Mouse (Mus musculus) B cell, adult (primary cell): ENCODE results near the gene Bub3. TPM values are rescaled to one million over a fixed set of nuclear protein-coding genes. Genes with fewer than 3 reads are reported as not detected.

Source experiments
- total RNA-seq: library from RNA; stranded (reverse); gene quantifications from 4 replicates; pipeline ENCODE4 v1.2.4, GENCODE M21; 2023; ENCODE audit not compliant: inconsistent age

The Bub3 gene
- 46.0 to 59.3 TPM (median 53.1 TPM) in 4 replicates for total RNA-seq

GRCm38 (mm10) chr7:131559986-131560696 lies at the start of gene Bub3:
Bub3 (plus strand) TSS chr7:131560222.

GRCm38 (mm10) chr7:131542115-131542871 lies 17.7 kb upstream of the Bub3 start, which contains the start of gene Hmx3:
Hmx3 (plus strand) TSS chr7:131542867.

GRCm38 (mm10) chr7:131548473-131548872 lies 11.5 kb upstream of the Bub3 start, which contains the start of gene Hmx2:
Hmx2 (plus strand) TSS chr7:131548773.

Other genes starting within 250 kb of the Bub3 start
- gene Cuzd1, start 237.9 kb upstream of the Bub3 start, total RNA-seq: not detected in 4 replicates
- gene Fam24b, start 230.7 kb upstream of the Bub3 start, total RNA-seq: 1.6 TPM in 1 of 4 replicates, not detected in the others
- not detected in 4 replicates for gene Fam24a, start 226.4 kb upstream of the Bub3 start, total RNA-seq
- 15.1 to 24.5 TPM (median 17.9 TPM) in 4 replicates for gene 2310057M21Rik, start 197.5 kb upstream of the Bub3 start, total RNA-seq
- 12.9 to 20.6 TPM (median 16.8 TPM) in 4 replicates for gene Pstk, start 189.1 kb upstream of the Bub3 start, total RNA-seq
- gene Ikzf5, start 149.7 kb upstream of the Bub3 start, total RNA-seq: 52.0 to 74.1 TPM (median 65.3 TPM) in 4 replicates
- 15.4 to 22.4 TPM (median 18.4 TPM) in 4 replicates for gene Acadsb, start 149.6 kb upstream of the Bub3 start, total RNA-seq
- not detected in 4 replicates for gene Hmx3, start 17.4 kb upstream of the Bub3 start, total RNA-seq
- not detected in 4 replicates for gene Hmx2, start 11.4 kb upstream of the Bub3 start, total RNA-seq